Mouse (Mus musculus): ENCODE results near the gene Gnpat. TPM values are rescaled to one million over a fixed set of nuclear protein-coding genes. Genes with fewer than 3 reads are reported as not detected.

Gene Gnpat
- polyA plus RNA-seq, 1 experiment from 2014 or later, result 74.1 TPM

- Histone ChIP-seq H3K9ac (ENCODE audit: low read depth, low read length) (peak overlapping the region; percentile 96), H3K27me3 (ENCODE audit: control insufficient read depth, insufficient read depth, low read depth, low read length) (no peaks in the 10 kb centered on the region), H3K27ac (ENCODE audit: low read length) (peak overlapping the region; percentile 91), H3K36me3 (ENCODE audit: control insufficient read depth, insufficient read depth, low read length) (peaks cover 3% of the 10 kb centered on the region), H3K4me3 (ENCODE audit: low read depth, low read length) (peak overlapping the region; percentile 86), H3K4me2 (ENCODE audit: low read length) (peak overlapping the region; percentile 68), H3K9me3 (replicated peaks; ENCODE audit: control insufficient read depth, low read length, poor library complexity, severe bottlenecking) (no peaks in the 10 kb centered on the region), H3K4me1 (ENCODE audit: control insufficient read depth, insufficient read depth, low read length) (peaks cover 11% of the 10 kb centered on the region)
- under 1% methylated on average over 31 of the region's 33 CpGs for WGBS
- peak; percentile 89 for ATAC-seq
Measured at GRCm38 (mm10) chr8:124863163-124863677, 387 bp downstream of the Gnpat start.

GRCm38 (mm10) chr8:124863729-124864128 is 896 bp downstream of the Gnpat start:
- Histone ChIP-seq H3K27me3 (ENCODE audit: control insufficient read depth, insufficient read depth, low read depth, low read length) (no peaks in the 10 kb centered on the region), H3K4me1 (ENCODE audit: control insufficient read depth, insufficient read depth, low read length) (peaks cover 11% of the 10 kb centered on the region), H3K9ac (ENCODE audit: low read depth, low read length) (peak overlapping the region; percentile 96), H3K9me3 (replicated peaks; ENCODE audit: control insufficient read depth, low read length, poor library complexity, severe bottlenecking) (no peaks in the 10 kb centered on the region), H3K4me2 (ENCODE audit: low read length) (peak overlapping the region; percentile 68), H3K4me3 (ENCODE audit: low read depth, low read length) (peak overlapping the region; percentile 86), H3K36me3 (ENCODE audit: control insufficient read depth, insufficient read depth, low read length) (no peaks in the 10 kb centered on the region; the same call in none of the 2 replicates), H3K27ac (ENCODE audit: low read length) (no peak overlapping the region)
- no peak for ATAC-seq
- WGBS, result 19% methylated on average over 8 of the region's 8 CpGs

GRCm38 (mm10) chr8:124866669-124867068 is 3.8 kb downstream of the Gnpat start:
- H3K9me3 ChIP-seq (replicated peaks; ENCODE audit: control insufficient read depth, low read length, poor library complexity, severe bottlenecking), result no peaks in the 10 kb centered on the region
- no peak overlapping the region for H3K4me2 ChIP-seq (ENCODE audit: low read length)
- no peak overlapping the region for H3K9ac ChIP-seq (ENCODE audit: low read depth, low read length)
- ATAC-seq, result no peak
- H3K4me1 ChIP-seq (ENCODE audit: control insufficient read depth, insufficient read depth, low read length), result peaks cover 11% of the 10 kb centered on the region
- 93% methylated on average over 3 of the region's 3 CpGs for WGBS
- H3K36me3 ChIP-seq (ENCODE audit: control insufficient read depth, insufficient read depth, low read length), result no peaks in the 10 kb centered on the region
- no peak overlapping the region for H3K4me3 ChIP-seq (ENCODE audit: low read depth, low read length)
- no peak overlapping the region for H3K27ac ChIP-seq (ENCODE audit: low read length)
- no peaks in the 10 kb centered on the region for H3K27me3 ChIP-seq (ENCODE audit: control insufficient read depth, insufficient read depth, low read depth, low read length)

- H3K36me3 ChIP-seq (ENCODE audit: control insufficient read depth, insufficient read depth, low read length), result no peaks in the 10 kb centered on the region
- H3K4me2 ChIP-seq (ENCODE audit: low read length), result no peak overlapping the region
- H3K27me3 ChIP-seq (ENCODE audit: control insufficient read depth, insufficient read depth, low read depth, low read length), result no peaks in the 10 kb centered on the region
- WGBS, result 96% methylated on average over 2 of the region's 2 CpGs
- no peak for ATAC-seq
- H3K9ac ChIP-seq (ENCODE audit: low read depth, low read length), result no peak overlapping the region
- H3K4me1 ChIP-seq (ENCODE audit: control insufficient read depth, insufficient read depth, low read length), result peaks cover 6% of the 10 kb centered on the region
- no peaks in the 10 kb centered on the region for H3K9me3 ChIP-seq (replicated peaks; ENCODE audit: control insufficient read depth, low read length, poor library complexity, severe bottlenecking)
- no peak overlapping the region for H3K4me3 ChIP-seq (ENCODE audit: low read depth, low read length)
- no peak overlapping the region for H3K27ac ChIP-seq (ENCODE audit: low read length)
Measured at GRCm38 (mm10) chr8:124867126-124867525, 4.3 kb downstream of the Gnpat start.

DNA sequence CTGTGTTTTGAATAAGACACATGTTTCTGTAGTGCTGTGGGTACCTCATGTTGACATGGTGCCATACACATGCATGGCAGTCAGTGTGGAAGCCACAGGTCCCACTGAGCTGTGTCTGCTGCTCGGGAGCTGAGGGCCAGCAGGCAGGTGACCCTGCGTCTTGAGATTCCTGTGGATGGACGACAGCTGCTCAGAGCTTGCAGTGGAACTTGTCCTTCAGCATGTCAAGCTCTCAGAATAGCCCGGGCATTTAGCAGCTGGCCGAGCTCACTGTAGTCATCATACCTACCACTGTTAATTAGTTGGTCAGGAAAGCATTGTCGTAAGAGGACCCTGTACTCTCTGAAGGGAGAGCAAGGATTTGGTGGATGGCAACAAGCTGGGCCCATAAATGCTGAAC is 6.9 kb downstream of the Gnpat start:
- Histone ChIP-seq H3K9ac (ENCODE audit: low read depth, low read length) (no peak overlapping the region), H3K4me3 (ENCODE audit: low read depth, low read length) (no peak overlapping the region), H3K36me3 (ENCODE audit: control insufficient read depth, insufficient read depth, low read length) (peaks cover 19% of the 10 kb centered on the region), H3K4me2 (ENCODE audit: low read length) (no peak overlapping the region), H3K9me3 (replicated peaks; ENCODE audit: control insufficient read depth, low read length, poor library complexity, severe bottlenecking) (no peaks in the 10 kb centered on the region), H3K4me1 (ENCODE audit: control insufficient read depth, insufficient read depth, low read length) (no peaks in the 10 kb centered on the region), H3K27ac (ENCODE audit: low read length) (no peak overlapping the region), H3K27me3 (ENCODE audit: control insufficient read depth, insufficient read depth, low read depth, low read length) (no peaks in the 10 kb centered on the region)
- WGBS, result 91% methylated on average over 6 of the region's 6 CpGs
- ATAC-seq, result no peak

DNA sequence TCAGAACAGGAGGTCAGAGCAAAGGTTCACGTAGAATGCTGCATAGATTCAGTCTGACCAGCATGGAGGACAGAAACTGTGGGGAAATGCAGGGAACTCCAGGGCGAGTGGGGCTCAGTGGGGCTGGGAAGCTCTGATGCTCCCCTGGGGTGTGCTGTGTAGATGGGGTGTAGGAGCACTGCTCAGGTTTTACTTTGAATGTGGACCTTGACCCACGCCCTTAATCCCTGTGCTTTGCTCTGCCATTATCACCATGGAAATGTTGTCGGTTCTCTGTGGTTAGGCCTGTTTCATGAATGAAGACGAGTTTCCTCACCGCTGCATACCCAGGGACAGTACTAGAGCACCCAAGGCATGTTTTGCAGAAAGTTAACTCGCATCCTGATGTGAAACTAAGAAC is 8.6 kb downstream of the Gnpat start:
- 96% methylated on average over 7 of the region's 7 CpGs for WGBS
- Histone ChIP-seq H3K27me3 (ENCODE audit: control insufficient read depth, insufficient read depth, low read depth, low read length) (no peaks in the 10 kb centered on the region), H3K4me2 (ENCODE audit: low read length) (no peak overlapping the region), H3K4me3 (ENCODE audit: low read depth, low read length) (no peak overlapping the region), H3K27ac (ENCODE audit: low read length) (no peak overlapping the region), H3K4me1 (ENCODE audit: control insufficient read depth, insufficient read depth, low read length) (no peaks in the 10 kb centered on the region), H3K36me3 (ENCODE audit: control insufficient read depth, insufficient read depth, low read length) (peaks cover 28% of the 10 kb centered on the region), H3K9ac (ENCODE audit: low read depth, low read length) (no peak overlapping the region), H3K9me3 (replicated peaks; ENCODE audit: control insufficient read depth, low read length, poor library complexity, severe bottlenecking) (no peaks in the 10 kb centered on the region)
- no peak for ATAC-seq

- H3K4me3 ChIP-seq (ENCODE audit: low read depth, low read length), result no peak overlapping the region
- H3K9me3 ChIP-seq (replicated peaks; ENCODE audit: control insufficient read depth, low read length, poor library complexity, severe bottlenecking), result no peaks in the 10 kb centered on the region
- no peak overlapping the region for H3K9ac ChIP-seq (ENCODE audit: low read depth, low read length)
- H3K36me3 ChIP-seq (ENCODE audit: control insufficient read depth, insufficient read depth, low read length), result peaks cover 32% of the 10 kb centered on the region
- WGBS, result 92% methylated on average over 7 of the region's 7 CpGs
- no peak overlapping the region for H3K27ac ChIP-seq (ENCODE audit: low read length)
- no peak for ATAC-seq
- no peaks in the 10 kb centered on the region for H3K27me3 ChIP-seq (ENCODE audit: control insufficient read depth, insufficient read depth, low read depth, low read length)
- H3K4me1 ChIP-seq (ENCODE audit: control insufficient read depth, insufficient read depth, low read length), result no peaks in the 10 kb centered on the region
- H3K4me2 ChIP-seq (ENCODE audit: low read length), result no peak overlapping the region
Measured at GRCm38 (mm10) chr8:124872081-124872480, 9.2 kb downstream of the Gnpat start.

DNA sequence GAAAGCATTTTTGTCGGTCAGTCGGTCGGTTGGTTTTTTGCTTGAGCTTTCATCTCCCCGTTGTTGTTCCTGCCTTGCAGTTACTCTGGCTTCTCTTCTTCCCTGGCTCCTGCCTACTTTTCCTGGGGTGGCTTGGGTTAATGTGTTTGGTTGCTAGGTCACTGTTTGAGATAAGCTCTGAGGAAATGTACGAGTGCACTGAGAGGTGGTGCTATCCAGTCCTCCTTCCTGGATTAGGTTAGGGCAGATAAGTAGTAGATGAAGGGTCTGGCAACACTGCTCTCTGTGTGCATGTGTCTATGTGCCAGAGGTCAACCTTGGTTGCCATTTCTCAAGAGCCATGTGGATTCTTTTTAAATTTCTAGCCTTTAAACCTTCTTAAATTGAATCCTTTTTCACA is 9.9 kb downstream of the Gnpat start:
- 98% methylated on average over 5 of the region's 5 CpGs for WGBS
- Histone ChIP-seq H3K27me3 (ENCODE audit: control insufficient read depth, insufficient read depth, low read depth, low read length) (no peaks in the 10 kb centered on the region), H3K9ac (ENCODE audit: low read depth, low read length) (no peak overlapping the region), H3K4me2 (ENCODE audit: low read length) (no peak overlapping the region), H3K4me1 (ENCODE audit: control insufficient read depth, insufficient read depth, low read length) (no peaks in the 10 kb centered on the region), H3K9me3 (replicated peaks; ENCODE audit: control insufficient read depth, low read length, poor library complexity, severe bottlenecking) (no peaks in the 10 kb centered on the region), H3K36me3 (ENCODE audit: control insufficient read depth, insufficient read depth, low read length) (peaks cover 32% of the 10 kb centered on the region), H3K4me3 (ENCODE audit: low read depth, low read length) (no peak overlapping the region), H3K27ac (ENCODE audit: low read length) (no peak overlapping the region)
- no peak for ATAC-seq

DNA sequence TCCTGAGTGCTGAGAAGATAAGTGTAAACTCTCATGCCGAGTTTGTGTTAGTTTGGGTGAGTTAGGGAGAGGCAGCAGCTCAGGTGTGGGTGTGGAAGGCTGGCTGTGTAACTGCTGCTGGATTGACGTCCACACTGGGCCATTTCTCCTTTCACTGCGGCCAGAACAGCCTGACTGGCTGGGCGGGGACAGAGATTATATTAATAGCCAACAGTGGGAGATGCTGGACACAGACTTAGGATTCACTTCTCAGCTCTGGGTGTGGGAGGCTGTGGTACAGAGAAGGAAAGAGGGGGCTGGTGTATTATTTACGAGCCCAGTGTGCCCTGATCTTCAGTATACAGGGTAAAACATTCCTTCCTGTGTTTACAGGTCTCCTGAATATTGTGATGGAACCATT is 15.3 kb downstream of the Gnpat start:
- Histone ChIP-seq H3K36me3 (ENCODE audit: control insufficient read depth, insufficient read depth, low read length) (peaks cover 60% of the 10 kb centered on the region), H3K4me1 (ENCODE audit: control insufficient read depth, insufficient read depth, low read length) (no peaks in the 10 kb centered on the region)

More for the DNA sequence above, 15.3 kb downstream of the Gnpat start:
- no peaks in the 10 kb centered on the region for H3K9me3 ChIP-seq (replicated peaks; ENCODE audit: control insufficient read depth, low read length, poor library complexity, severe bottlenecking)
- H3K27me3 ChIP-seq (ENCODE audit: control insufficient read depth, insufficient read depth, low read depth, low read length), result no peaks in the 10 kb centered on the region
- no peak overlapping the region for H3K27ac ChIP-seq (ENCODE audit: low read length)
- 89% methylated on average over 5 of the region's 5 CpGs for WGBS
- H3K9ac ChIP-seq (ENCODE audit: low read depth, low read length), result no peak overlapping the region
- ATAC-seq, result no peak
- no peak overlapping the region for H3K4me3 ChIP-seq (ENCODE audit: low read depth, low read length)
- H3K4me2 ChIP-seq (ENCODE audit: low read length), result no peak overlapping the region

Measured in midbrain, embryonic 16.5 days (tissue).